Mouse (Mus musculus) ovary, postnatal 36 days (tissue): ENCODE measurements at regions not wholly inside any gene's neighbourhood (a gene's known extent, or its start where the extent isn't known, plus 50 kb on each side); places are given as distances from the start of the nearest gene placed in this dataset.

Source experiments
- DNase-seq: peaks from one replicate; pipeline ENCODE4 v3.0.0; 2022; ENCODE audit warnings: low spot score, mixed read lengths

GRCm38 (mm10) chr4:142860441-142860840 lies 352.4 kb downstream of the Prdm2 start:
- no peak for DNase-seq

- peak; percentile 48 for DNase-seq
These were observed 356.2 kb downstream of the Prdm2 start for GRCm38 (mm10) chr4:142856626-142857025.

GRCm38 (mm10) chr4:142855635-142856034 lies 357.2 kb downstream of the Prdm2 start:
- DNase-seq = no peak

- DNase-seq = no peak
These were observed 358.9 kb downstream of the Prdm2 start for GRCm38 (mm10) chr4:142853924-142854323.

GRCm38 (mm10) chr4:142845066-142845696 lies 367.6 kb downstream of the Prdm2 start:
- DNase-seq = no peak

- no peak for DNase-seq
These were observed 373.3 kb downstream of the Prdm2 start for GRCm38 (mm10) chr4:142839540-142839939.

- DNase-seq = no peak
These were observed 374.3 kb downstream of the Prdm2 start for GRCm38 (mm10) chr4:142838363-142838964.

GRCm38 (mm10) chr4:142837636-142838035 lies 375.2 kb downstream of the Prdm2 start:
- no peak for DNase-seq

GRCm38 (mm10) chr4:142829711-142830110 lies 383.1 kb downstream of the Prdm2 start:
- no peak for DNase-seq

GRCm38 (mm10) chr4:142828969-142829368 lies 383.8 kb downstream of the Prdm2 start:
- no peak for DNase-seq

- no peak for DNase-seq
These were observed 386.4 kb downstream of the Prdm2 start for GRCm38 (mm10) chr4:142826250-142826893.

GRCm38 (mm10) chr4:142825786-142826185 lies 387.0 kb downstream of the Prdm2 start:
- no peak for DNase-seq

- no peak for DNase-seq
These were observed 394.4 kb downstream of the Prdm2 start for GRCm38 (mm10) chr4:142818440-142818839.

GRCm38 (mm10) chr4:142816986-142817385 lies 395.8 kb downstream of the Prdm2 start:
- DNase-seq = no peak

GRCm38 (mm10) chr4:142803819-142804218 lies 409.0 kb downstream of the Prdm2 start:
- no peak for DNase-seq

- no peak for DNase-seq
These were observed 413.5 kb downstream of the Prdm2 start for GRCm38 (mm10) chr4:142799291-142799690.

- no peak for DNase-seq
These were observed 414.0 kb downstream of the Prdm2 start for GRCm38 (mm10) chr4:142798834-142799233.

GRCm38 (mm10) chr4:142792606-142792970 lies 420.2 kb downstream of the Prdm2 start:
- no peak for DNase-seq

- DNase-seq = no peak
These were observed 420.8 kb downstream of the Prdm2 start for GRCm38 (mm10) chr4:142791823-142792605.

- DNase-seq = no peak
These were observed 423.7 kb downstream of the Prdm2 start for GRCm38 (mm10) chr4:142789048-142789447.

- DNase-seq = no peak
These were observed 427.4 kb downstream of the Prdm2 start for GRCm38 (mm10) chr4:142785386-142785785.

- no peak for DNase-seq
These were observed 435.9 kb downstream of the Prdm2 start for GRCm38 (mm10) chr4:142776711-142777411.
